Mouse (Mus musculus): ENCODE measurements around the gene Snrpn. TPM values are rescaled to one million over a fixed set of nuclear protein-coding genes. Genes with fewer than 3 reads are reported as not detected.

Snrpn gene
- polyA plus RNA-seq, 1 experiment: not detected

DNA sequence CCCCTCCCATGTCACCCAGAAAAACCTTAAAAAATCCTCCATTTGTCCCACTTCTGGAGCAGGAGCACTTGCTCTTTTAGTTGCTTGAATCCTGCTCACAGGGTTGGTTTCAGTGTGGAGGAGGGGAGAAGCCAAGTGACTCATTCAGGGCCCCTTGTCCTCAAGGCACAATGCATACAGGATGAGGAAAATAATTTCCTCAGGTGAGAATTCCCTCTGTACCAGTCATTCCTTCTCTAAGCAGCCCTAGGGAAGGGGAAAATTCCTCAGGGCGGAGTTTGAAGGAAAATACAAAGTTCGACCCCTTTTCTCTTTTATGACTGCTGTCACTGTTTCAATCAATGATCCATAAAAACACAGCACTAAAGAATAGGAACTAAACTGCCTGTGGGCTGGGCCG lies 126.8 kb downstream of the Snrpn start:
- Histone ChIP-seq H3K27ac (ENCODE audit: insufficient read depth, low read depth, low read length) (no peak overlapping the region), H3K4me1 (ENCODE audit: control insufficient read depth, insufficient read depth, low read length) (no peaks in the 10 kb centered on the region), H3K4me3 (ENCODE audit: insufficient read depth, low read length) (no peak overlapping the region)
- TF ChIP-seq CTCF (IDR thresholded peaks at IDR 0.05; ENCODE audit: low read depth, low read length) (no peak), POLR2A (IDR thresholded peaks at IDR 0.05; ENCODE audit: borderline replicate concordance, low read depth, low read length) (no peak)

DNA sequence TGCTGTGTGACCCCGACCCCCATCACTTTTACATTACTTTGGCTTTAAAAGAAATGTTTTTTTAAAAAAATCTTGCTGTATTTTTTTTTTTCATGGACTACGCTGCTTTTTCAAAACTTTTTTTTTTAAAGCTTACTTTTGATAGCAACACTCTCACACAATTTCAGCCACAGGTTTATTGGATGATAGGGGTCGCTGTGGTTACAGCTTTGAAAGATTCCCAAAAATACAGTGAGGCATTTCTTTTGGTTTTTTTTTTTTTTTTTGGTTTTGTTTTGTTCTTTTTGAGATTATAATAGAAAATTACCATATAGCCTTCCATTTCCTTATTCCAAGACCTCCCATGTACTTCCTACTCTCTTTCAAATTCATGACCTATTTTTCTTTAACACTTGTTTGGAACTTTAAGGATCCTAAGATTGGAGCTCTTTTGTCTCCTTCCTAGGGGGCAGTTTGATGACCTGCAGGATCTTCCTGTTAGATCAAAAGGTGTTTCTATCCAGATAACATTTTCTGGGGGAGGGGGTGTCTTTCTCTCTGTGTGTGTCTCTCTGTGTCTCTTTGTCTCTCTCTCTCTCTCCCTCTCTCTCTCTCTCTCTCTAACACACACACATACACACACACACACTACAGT lies 132.2 kb downstream of the Snrpn start:
- no peak for TF ChIP-seq CTCF (IDR thresholded peaks at IDR 0.05; ENCODE audit: low read depth, low read length)
- TF ChIP-seq POLR2A (IDR thresholded peaks at IDR 0.05; ENCODE audit: borderline replicate concordance, low read depth, low read length): no peak

GRCm38 (mm10) chr7:60006262-60006661 lies 133.8 kb downstream of the Snrpn start:
- Histone ChIP-seq H3K4me3 (ENCODE audit: insufficient read depth, low read length) (no peak overlapping the region), H3K4me1 (ENCODE audit: control insufficient read depth, insufficient read depth, low read length) (no peaks in the 10 kb centered on the region), H3K27ac (ENCODE audit: insufficient read depth, low read depth, low read length) (no peak overlapping the region)
- no peak for TF ChIP-seq POLR2A (IDR thresholded peaks at IDR 0.05; ENCODE audit: borderline replicate concordance, low read depth, low read length)
- TF ChIP-seq CTCF (IDR thresholded peaks at IDR 0.05; ENCODE audit: low read depth, low read length): no peak

More for the DNA sequence above, 132.2 kb downstream of the Snrpn start:
- no peaks in the 10 kb centered on the region for H3K4me1 ChIP-seq (ENCODE audit: control insufficient read depth, insufficient read depth, low read length)
- no peak overlapping the region for H3K4me3 ChIP-seq (ENCODE audit: insufficient read depth, low read length)
- no peak overlapping the region for H3K27ac ChIP-seq (ENCODE audit: insufficient read depth, low read depth, low read length)

GRCm38 (mm10) chr7:60004606-60005330 lies 135.3 kb downstream of the Snrpn start, which contains the start of the genes Snurf and Gm38393:
Gene Snurf (minus strand): TSS chr7:60005049.
Gene Gm38393 (minus strand): TSS chr7:60005064.
- Histone ChIP-seq H3K4me1 (ENCODE audit: control insufficient read depth, insufficient read depth, low read length) (no peaks in the 10 kb centered on the region), H3K27ac (ENCODE audit: insufficient read depth, low read depth, low read length) (no peak within 1 kb of the TSS), H3K4me3 (ENCODE audit: insufficient read depth, low read length) (no peak within 1 kb of the TSS)
- no peak for TF ChIP-seq CTCF (IDR thresholded peaks at IDR 0.05; ENCODE audit: low read depth, low read length)
- no peak for TF ChIP-seq POLR2A (IDR thresholded peaks at IDR 0.05; ENCODE audit: borderline replicate concordance, low read depth, low read length)

- no peak overlapping the region for H3K27ac ChIP-seq (ENCODE audit: insufficient read depth, low read depth, low read length)
- no peak overlapping the region for H3K4me3 ChIP-seq (ENCODE audit: insufficient read depth, low read length)
- TF ChIP-seq POLR2A (IDR thresholded peaks at IDR 0.05; ENCODE audit: borderline replicate concordance, low read depth, low read length) (no peak), CTCF (IDR thresholded peaks at IDR 0.05; ENCODE audit: low read depth, low read length) (no peak)
- H3K4me1 ChIP-seq (ENCODE audit: control insufficient read depth, insufficient read depth, low read length): no peaks in the 10 kb centered on the region
Measured at GRCm38 (mm10) chr7:60003921-60004605, 136.0 kb downstream of the Snrpn start.

DNA sequence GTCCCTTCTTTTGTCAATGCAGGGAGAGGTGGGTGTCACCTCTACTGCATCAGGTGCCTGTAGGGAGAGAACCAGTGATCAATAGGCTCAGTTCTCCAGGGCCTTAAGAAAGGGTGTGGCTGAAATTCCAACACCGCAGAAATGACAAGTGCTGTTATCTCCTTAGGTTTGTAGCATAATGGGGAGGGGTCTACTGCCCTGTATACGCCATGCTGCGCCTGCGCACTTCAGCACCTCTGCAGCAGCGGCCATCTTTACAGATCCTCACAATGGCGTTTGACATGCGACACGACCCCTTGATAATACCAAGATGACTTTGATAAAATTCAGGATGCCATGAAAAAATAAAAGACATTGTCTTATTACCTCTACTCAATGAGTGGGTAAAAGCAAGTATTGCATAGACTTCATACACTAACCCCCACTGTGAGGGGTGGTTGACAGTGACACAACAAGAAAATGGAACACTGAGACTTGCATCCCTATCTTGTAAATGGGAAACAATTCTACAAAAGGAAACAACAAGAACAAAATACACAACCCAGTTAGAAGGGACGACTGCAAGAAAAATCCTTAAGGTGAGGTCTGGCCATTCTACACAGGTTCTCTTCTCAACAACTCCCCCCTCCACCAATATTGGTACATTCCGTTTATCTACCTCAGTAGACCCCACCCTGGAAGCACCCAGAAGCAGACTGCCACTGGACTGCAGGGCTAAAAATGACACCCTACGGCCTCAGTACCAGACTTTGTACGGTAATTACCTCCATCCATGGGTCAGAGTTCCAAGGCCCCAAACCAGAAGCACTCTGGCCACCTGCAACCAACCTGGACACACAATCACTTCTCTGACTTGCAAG lies 136.8 kb downstream of the Snrpn start:
- Histone ChIP-seq H3K4me1 (ENCODE audit: control insufficient read depth, insufficient read depth, low read length) (no peaks in the 10 kb centered on the region), H3K4me3 (ENCODE audit: insufficient read depth, low read length) (no peak overlapping the region), H3K27ac (ENCODE audit: insufficient read depth, low read depth, low read length) (no peak overlapping the region)
- TF ChIP-seq CTCF (IDR thresholded peaks at IDR 0.05; ENCODE audit: low read depth, low read length) (no peak), POLR2A (IDR thresholded peaks at IDR 0.05; ENCODE audit: borderline replicate concordance, low read depth, low read length) (no peak)

- H3K27ac ChIP-seq (ENCODE audit: insufficient read depth, low read depth, low read length): no peak overlapping the region
- TF ChIP-seq CTCF (IDR thresholded peaks at IDR 0.05; ENCODE audit: low read depth, low read length) (no peak), POLR2A (IDR thresholded peaks at IDR 0.05; ENCODE audit: borderline replicate concordance, low read depth, low read length) (no peak)
- no peaks in the 10 kb centered on the region for H3K4me1 ChIP-seq (ENCODE audit: control insufficient read depth, insufficient read depth, low read length)
- no peak overlapping the region for H3K4me3 ChIP-seq (ENCODE audit: insufficient read depth, low read length)
Measured at GRCm38 (mm10) chr7:59978646-59979045, 161.4 kb downstream of the Snrpn start.

Other genes starting within 250 kb of the Snrpn start
- not detected in 2 replicates for gene Snurf, start 135.2 kb downstream of the Snrpn start, polyA plus RNA-seq (2012; ENCODE audit: insufficient read depth, insufficient read length, missing spikeins)
- gene Gm38393, start 135.2 kb downstream of the Snrpn start, polyA plus RNA-seq (2012; ENCODE audit: insufficient read depth, insufficient read length, missing spikeins): not detected in 2 replicates

Data from bone marrow macrophage, adult 2 months (primary cell).